Mouse (Mus musculus) forebrain, embryonic 10.5 days (tissue): ENCODE measurements around the gene Cnnm4. TPM values are rescaled to one million over a fixed set of nuclear protein-coding genes. Genes with fewer than 3 reads are reported as not detected.
A peak's percentile ranks its signal among the peaks of the same experiment; 100 is the strongest.

Experiments used
- DNase-seq: peaks from one replicate; pipeline ENCODE4 v3.0.0-alpha.2; 2017; ENCODE audit warnings: low spot score; ENCODE audit errors: extremely low spot score
- H3K27ac ChIP-seq: fragments of 300-500 bp; sonication (generic); 2 replicates; pipeline ENCODE4 v1.5.1; 2016; ENCODE audit warnings: mild to moderate bottlenecking
- H3K27me3 ChIP-seq: fragments of 300-500 bp; sonication (generic); 2 replicates; pipeline ENCODE4 v1.6.1; 2016; ENCODE audit warnings: mild to moderate bottlenecking; ENCODE audit not compliant: poor library complexity, severe bottlenecking
- H3K36me3 ChIP-seq: fragments of 300-500 bp; sonication (generic); replicated peaks from 2 replicates; pipeline ENCODE4 v1.6.1; 2016; ENCODE audit warnings: mild to moderate bottlenecking, moderate library complexity
- H3K4me1 ChIP-seq: fragments of 300-500 bp; sonication (generic); 2 replicates; pipeline ENCODE4 v1.6.1; 2016
- H3K4me3 ChIP-seq: fragments of 300-500 bp; sonication (generic); 2 replicates; pipeline ENCODE4 v1.5.1; 2016; ENCODE audit warnings: mild to moderate bottlenecking, moderate library complexity
- H3K9me3 ChIP-seq: fragments of 300-500 bp; sonication (generic); 2 replicates; pipeline ENCODE4 v1.6.1; 2016; ENCODE audit warnings: mild to moderate bottlenecking, moderate library complexity
- WGBS: fragments of 180-500 bp; shearing (Covaris S2); methylation state at CpG from one replicate; pipeline ENCODE4 v1.1.7; 2016; 5-methylcytosine and 5-hydroxymethylcytosine counted together
- polyA plus RNA-seq: library from polyadenylated mRNA; unstranded; fragments of >200 nt; fragmentation: Nextera tagmentation; extraction: Ambion mirVana; gene quantifications from 2 replicates; pipeline ENCODE4 v1.2.1, GENCODE M21; 2016

Gene Cnnm4
- 14.5 and 15.5 TPM in 2 replicates for polyA plus RNA-seq

DNA sequence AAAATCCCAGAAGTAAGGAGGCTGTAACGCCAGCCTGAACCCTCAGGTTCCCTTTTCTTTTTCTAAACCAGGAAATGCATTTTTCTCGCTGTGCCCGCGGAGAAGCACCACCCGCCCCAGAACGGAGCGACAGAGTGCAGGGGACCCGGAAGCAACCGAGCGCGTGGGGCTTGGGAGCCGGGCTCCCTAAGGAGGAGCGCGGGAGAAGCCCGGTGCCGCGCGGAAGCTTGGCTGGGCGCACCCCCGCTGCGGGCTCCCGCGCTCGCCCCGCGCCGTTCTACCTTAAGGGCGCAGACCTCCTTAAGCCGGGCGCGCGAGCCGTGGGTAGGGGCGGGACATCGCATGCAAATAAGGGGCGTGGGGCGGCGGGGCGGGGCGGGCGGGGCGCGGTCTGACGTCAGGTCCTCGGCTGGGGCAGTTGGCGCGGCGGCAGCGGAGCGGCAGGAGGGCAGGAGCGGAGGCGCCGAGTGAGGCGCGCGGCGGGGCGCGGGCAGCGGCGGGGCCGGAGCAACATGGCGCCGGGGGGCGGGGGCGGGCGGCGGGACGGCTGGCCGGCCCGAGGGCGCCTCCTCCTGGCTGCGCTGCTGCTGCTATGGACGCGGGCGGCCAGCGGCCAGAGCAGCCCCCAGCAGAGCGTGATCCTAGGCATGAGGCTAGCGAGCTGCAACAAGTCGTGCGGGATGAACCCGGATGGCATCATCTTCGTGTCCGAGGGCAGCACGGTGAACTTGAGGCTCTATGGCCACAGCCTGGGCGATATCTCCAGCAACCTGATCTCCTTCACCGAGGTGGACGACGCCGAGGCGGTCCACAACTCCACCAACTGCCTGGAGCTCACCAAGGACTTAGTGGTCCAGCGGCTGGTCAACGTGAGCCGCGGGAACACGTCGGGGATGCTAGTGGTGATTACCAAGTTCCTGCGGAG, at the start of gene Cnnm4:
TSS of gene Cnnm4 (plus strand) at position 440 of the 925 bp plus-strand sequence.
- H3K9me3 ChIP-seq: no peaks in the 10 kb centered on the region
- peaks cover 15% of the 10 kb centered on the region for H3K27me3 ChIP-seq
- WGBS: under 1% methylated on average over 94 of the region's 98 CpGs
- peak within 1 kb of the TSS; percentile 72 for H3K4me3 ChIP-seq
- H3K27ac ChIP-seq: peak within 1 kb of the TSS; percentile 88
- DNase-seq: peak; percentile 92
- H3K36me3 ChIP-seq: no peaks in the 10 kb centered on the region
- H3K4me1 ChIP-seq: peaks cover 64% of the 10 kb centered on the region

GRCm38 (mm10) chr1:36429511-36429910, 41.9 kb upstream of the Cnnm4 start:
- no peak overlapping the region for H3K27ac ChIP-seq
- H3K4me1 ChIP-seq: no peaks in the 10 kb centered on the region
- no peak overlapping the region for H3K4me3 ChIP-seq
- no peaks in the 10 kb centered on the region for H3K27me3 ChIP-seq
- no peak for DNase-seq
- H3K36me3 ChIP-seq: peaks cover 100% of the 10 kb centered on the region
- 94% methylated on average over 2 of the region's 2 CpGs for WGBS
- no peaks in the 10 kb centered on the region for H3K9me3 ChIP-seq

DNA sequence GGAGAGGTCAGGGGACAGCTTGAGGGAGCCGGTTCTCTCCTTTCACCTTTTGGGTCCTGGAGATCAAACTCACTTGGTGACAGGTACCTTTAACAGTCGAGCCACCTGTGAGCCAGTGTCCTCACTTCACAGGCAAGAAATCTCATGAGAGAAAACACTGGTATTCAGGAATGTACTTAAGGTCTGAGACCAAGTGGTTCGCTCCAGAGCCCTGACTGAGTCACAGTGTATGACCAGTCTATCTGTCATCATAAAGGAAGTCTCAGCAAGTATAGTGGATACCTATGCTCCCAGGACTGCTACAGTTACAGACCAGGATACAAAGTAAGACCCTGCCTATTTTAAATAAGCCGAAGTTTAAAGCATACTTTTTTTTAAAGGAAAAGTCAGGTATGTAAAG, 38.4 kb upstream of the Cnnm4 start:
- 93% methylated on average over 4 of the region's 4 CpGs for WGBS
- H3K27ac ChIP-seq: no peak overlapping the region
- H3K4me3 ChIP-seq: no peak overlapping the region
- H3K27me3 ChIP-seq: no peaks in the 10 kb centered on the region
- no peaks in the 10 kb centered on the region for H3K4me1 ChIP-seq
- H3K36me3 ChIP-seq: peaks cover 100% of the 10 kb centered on the region
- no peak for DNase-seq
- H3K9me3 ChIP-seq: no peaks in the 10 kb centered on the region

DNA sequence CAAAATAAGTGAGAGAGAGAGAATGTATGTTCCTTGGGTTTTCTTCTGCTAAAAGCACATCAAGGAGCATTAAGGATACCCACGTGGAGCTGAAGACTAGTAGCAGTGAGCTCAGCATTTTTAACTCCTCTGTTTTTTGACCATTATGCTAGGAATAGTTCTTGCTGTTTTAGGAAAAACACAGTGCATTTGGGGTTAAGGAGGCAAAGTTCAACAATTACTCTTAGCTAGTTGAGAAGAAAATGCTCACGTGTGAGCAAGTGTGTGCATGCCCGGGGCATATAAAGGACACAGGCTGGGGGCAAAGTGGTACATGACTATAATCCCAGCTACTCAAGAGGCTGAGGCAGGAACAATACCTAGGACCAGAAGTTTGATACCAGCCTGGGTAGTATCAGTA, 37.8 kb upstream of the Cnnm4 start:
- H3K4me3 ChIP-seq: no peak overlapping the region
- no peak for DNase-seq
- H3K27me3 ChIP-seq: no peaks in the 10 kb centered on the region
- no peaks in the 10 kb centered on the region for H3K9me3 ChIP-seq
- H3K27ac ChIP-seq: no peak overlapping the region
- peaks cover 100% of the 10 kb centered on the region for H3K36me3 ChIP-seq
- H3K4me1 ChIP-seq: no peaks in the 10 kb centered on the region
- WGBS: 91% methylated on average over 3 of the region's 3 CpGs

DNA sequence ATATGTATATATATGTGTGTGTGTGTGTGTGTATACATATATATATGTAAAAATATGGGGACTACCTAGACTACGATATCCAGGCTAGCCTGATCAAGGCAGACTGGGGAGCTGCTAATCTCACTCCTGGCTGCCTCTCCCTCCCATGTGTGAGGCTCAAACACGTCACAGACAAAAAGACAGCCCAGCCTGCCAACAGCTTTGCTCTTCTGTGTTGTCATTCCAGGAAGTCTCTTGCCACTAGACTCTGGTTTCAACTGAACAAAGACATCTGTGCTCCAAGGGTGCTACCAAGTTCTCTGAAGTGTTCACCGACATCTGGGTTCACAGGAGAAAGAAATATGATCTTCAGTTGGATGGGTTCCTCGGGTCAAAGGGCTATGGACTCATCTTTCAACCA, 36.3 kb upstream of the Cnnm4 start:
- Histone ChIP-seq H3K4me1 (no peaks in the 10 kb centered on the region), H3K36me3 (peaks cover 100% of the 10 kb centered on the region), H3K4me3 (no peak overlapping the region), H3K9me3 (no peaks in the 10 kb centered on the region), H3K27me3 (no peaks in the 10 kb centered on the region), H3K27ac (no peak overlapping the region)
- DNase-seq: no peak
- WGBS: 82% methylated on average over 4 of the region's 4 CpGs

DNA sequence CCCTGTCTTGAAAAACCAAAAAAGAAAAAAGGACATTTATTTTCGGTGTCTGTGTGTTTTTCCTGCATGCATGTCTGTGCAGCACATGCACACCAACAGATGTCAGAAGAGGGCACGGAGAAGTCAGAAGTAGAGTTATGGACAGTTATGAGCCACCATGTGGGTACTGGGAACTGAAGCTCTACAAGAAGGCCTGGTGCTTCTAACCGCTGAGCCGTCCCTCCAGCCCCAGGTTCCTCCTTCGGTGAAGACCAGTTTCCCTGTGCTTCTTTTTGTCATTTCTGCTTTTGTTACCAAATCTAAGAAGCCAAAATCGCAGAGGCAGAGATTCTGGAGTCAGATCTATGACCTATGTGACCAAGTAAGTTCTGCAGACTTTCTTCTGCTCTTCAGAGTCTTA, 34.9 kb upstream of the Cnnm4 start:
- no peaks in the 10 kb centered on the region for H3K4me1 ChIP-seq
- no peak overlapping the region for H3K4me3 ChIP-seq
- no peaks in the 10 kb centered on the region for H3K27me3 ChIP-seq
- H3K27ac ChIP-seq: no peak overlapping the region
- no peaks in the 10 kb centered on the region for H3K9me3 ChIP-seq
- 96% methylated on average over 6 of the region's 6 CpGs for WGBS
- no peak for DNase-seq
- peaks cover 97% of the 10 kb centered on the region for H3K36me3 ChIP-seq

DNA sequence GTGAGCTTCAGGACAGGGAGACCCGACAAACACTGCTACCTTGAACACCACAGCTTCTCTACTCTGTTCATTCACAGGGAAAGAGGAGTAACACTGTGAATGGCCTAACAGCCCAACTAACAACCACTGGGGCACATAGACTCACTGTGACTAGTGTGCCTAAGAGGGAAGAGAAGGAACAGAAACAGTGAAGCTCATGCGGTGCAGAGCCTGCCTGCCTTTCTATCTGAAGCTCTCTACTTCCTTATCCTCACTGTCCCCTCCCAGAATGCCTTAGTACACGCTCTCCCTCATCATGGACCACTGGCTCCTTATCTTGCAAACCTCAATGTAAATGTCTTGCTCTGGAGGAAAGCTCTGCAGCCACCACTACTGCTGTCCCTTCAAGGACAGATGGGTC, 34.2 kb upstream of the Cnnm4 start:
- no peak overlapping the region for H3K4me3 ChIP-seq
- no peaks in the 10 kb centered on the region for H3K4me1 ChIP-seq
- peaks cover 97% of the 10 kb centered on the region for H3K36me3 ChIP-seq
- H3K27ac ChIP-seq: no peak overlapping the region
- H3K27me3 ChIP-seq: no peaks in the 10 kb centered on the region
- no peaks in the 10 kb centered on the region for H3K9me3 ChIP-seq
- DNase-seq: no peak
- WGBS: 96% methylated on average over 3 of the region's 3 CpGs

GRCm38 (mm10) chr1:36441101-36441500, 30.3 kb upstream of the Cnnm4 start:
- no peak overlapping the region for H3K27ac ChIP-seq
- 92% methylated on average over 4 of the region's 4 CpGs for WGBS
- no peak overlapping the region for H3K4me3 ChIP-seq
- H3K4me1 ChIP-seq: peaks cover 14% of the 10 kb centered on the region
- H3K27me3 ChIP-seq: no peaks in the 10 kb centered on the region
- no peak for DNase-seq
- peaks cover 71% of the 10 kb centered on the region for H3K36me3 ChIP-seq
- H3K9me3 ChIP-seq: no peaks in the 10 kb centered on the region

GRCm38 (mm10) chr1:36444471-36445464, 26.7 kb upstream of the Cnnm4 start, which contains the start of gene Lman2l:
TSS of gene Lman2l (minus strand) at chr1:36445271.
- WGBS: 1% methylated on average over 57 of the region's 57 CpGs
- DNase-seq: peak; percentile 97

GRCm38 (mm10) chr1:36445508-36445907, 25.9 kb upstream of the Cnnm4 start:
- H3K36me3 ChIP-seq: peaks cover 29% of the 10 kb centered on the region
- DNase-seq: no peak
- 47% methylated on average over 8 of the region's 8 CpGs for WGBS
- H3K4me1 ChIP-seq: peaks cover 14% of the 10 kb centered on the region
- H3K4me3 ChIP-seq: peak overlapping the region; percentile 73
- peak overlapping the region; percentile 92 for H3K27ac ChIP-seq
- no peaks in the 10 kb centered on the region for H3K9me3 ChIP-seq
- no peaks in the 10 kb centered on the region for H3K27me3 ChIP-seq

More at GRCm38 (mm10) chr1:36444471-36445464, 26.7 kb upstream of the Cnnm4 start, which contains the start of gene Lman2l:
- Histone ChIP-seq H3K36me3 (peaks cover 35% of the 10 kb centered on the region), H3K4me3 (peak within 1 kb of the TSS; percentile 73), H3K9me3 (no peaks in the 10 kb centered on the region), H3K4me1 (peaks cover 14% of the 10 kb centered on the region), H3K27ac (peak within 1 kb of the TSS; percentile 92), H3K27me3 (no peaks in the 10 kb centered on the region)

DNA sequence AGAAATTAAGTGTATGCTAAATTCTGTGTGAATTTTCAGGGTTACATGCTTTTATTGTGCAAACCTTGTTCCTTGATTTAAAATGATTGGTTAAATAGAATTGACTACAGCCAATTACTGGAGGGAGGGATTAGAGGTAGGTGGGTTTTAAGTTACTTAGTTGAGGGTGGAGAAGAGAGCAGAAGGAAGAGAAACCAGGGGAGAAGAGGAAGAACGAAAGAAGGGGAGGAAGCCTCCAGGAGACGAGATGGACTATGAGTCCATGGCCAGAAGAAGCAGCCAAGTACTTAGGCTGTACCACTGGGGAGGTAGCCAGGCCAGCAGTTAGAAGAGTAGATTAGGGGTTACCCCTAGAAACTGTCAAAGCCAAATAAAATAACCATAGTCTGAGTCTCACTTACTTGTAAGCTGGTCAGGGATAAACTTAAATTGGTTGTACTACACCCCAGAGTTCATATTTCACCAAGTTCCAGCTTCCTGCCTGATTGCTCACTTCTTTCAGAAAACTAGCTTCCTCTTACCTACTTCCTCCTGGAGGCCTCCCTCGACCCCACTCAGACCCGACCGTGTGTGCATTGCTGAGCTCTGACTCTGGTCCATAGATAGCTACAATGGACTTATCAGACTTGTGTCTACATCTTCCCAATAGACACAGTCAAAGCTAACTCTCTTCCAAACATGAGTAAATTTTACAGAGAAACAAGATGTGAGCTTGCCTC, 25.2 kb upstream of the Cnnm4 start:
- WGBS: 89% methylated on average over 5 of the region's 5 CpGs
- H3K27ac ChIP-seq: no peak overlapping the region
- no peaks in the 10 kb centered on the region for H3K27me3 ChIP-seq
- DNase-seq: no peak
- H3K4me1 ChIP-seq: peaks cover 14% of the 10 kb centered on the region
- H3K4me3 ChIP-seq: no peak overlapping the region
- peaks cover 23% of the 10 kb centered on the region for H3K36me3 ChIP-seq
- no peaks in the 10 kb centered on the region for H3K9me3 ChIP-seq

- H3K27me3 ChIP-seq: no peaks in the 10 kb centered on the region
- no peak overlapping the region for H3K27ac ChIP-seq
- H3K9me3 ChIP-seq: no peaks in the 10 kb centered on the region
- H3K36me3 ChIP-seq: peaks cover 17% of the 10 kb centered on the region
- no peak overlapping the region for H3K4me3 ChIP-seq
- peaks cover 14% of the 10 kb centered on the region for H3K4me1 ChIP-seq
- no peak for DNase-seq
- 89% methylated on average over 5 of the region's 5 CpGs for WGBS
Measured at GRCm38 (mm10) chr1:36446841-36447240, 24.6 kb upstream of the Cnnm4 start.
